16 mouse cellular contexts compared by ENCODE assay signal in genomic region chr12:95652172-95653156, GRCm38 (mm10).
"Had no signal": no experiment of that assay in that cellular context is flagged by ENCODE, and none has a peak within 500 bp of the region (broad histone marks: within the 10 kb centered on the region; RNA-seq: fewer than 3 reads in every experiment).

No protein-coding gene starts in this region.

- H3K9me3 ChIP-seq: limb, embryonic 10.5 days; limb, embryonic 13.5 days; liver, embryonic 13.5 days; midbrain, embryonic 13.5 days had no signal

- H3K27me3 ChIP-seq: limb, embryonic 13.5 days; liver, embryonic 13.5 days; midbrain, embryonic 13.5 days had no signal

- H3K36me3 ChIP-seq: limb, embryonic 10.5 days; limb, embryonic 13.5 days; liver, embryonic 13.5 days; midbrain, embryonic 13.5 days had no signal

- DNase-seq: kidney, adult 18-20 months; kidney, adult 9 months; kidney, postnatal 25 days; layer of hippocampus, adult 9-11 months; liver; liver, embryonic 13.5 days; liver, postnatal 0 days; lung, embryonic 14.5 days; thymus, postnatal 25 days had no signal

- H3K9ac ChIP-seq: limb, embryonic 13.5 days; liver, embryonic 13.5 days; liver, postnatal 0 days; lung, embryonic 14.5 days; midbrain, embryonic 13.5 days had no signal

- H3K4me3 ChIP-seq: layer of hippocampus, adult 2 months; limb, embryonic 10.5 days; limb, embryonic 13.5 days; liver, embryonic 13.5 days; midbrain, embryonic 13.5 days had no signal

- ATAC-seq: liver, postnatal 0 days; lung, postnatal 0 days; midbrain, embryonic 13.5 days had no signal

- H3K27ac ChIP-seq: kidney, postnatal 0 days; layer of hippocampus, adult 2 months; limb, embryonic 10.5 days; limb, embryonic 13.5 days; liver, embryonic 13.5 days; macrophage; midbrain, embryonic 13.5 days had no signal

- H3K4me2 ChIP-seq: limb, embryonic 13.5 days; liver, embryonic 13.5 days; lung, embryonic 14.5 days; midbrain, embryonic 13.5 days had no signal

- H3K4me1 ChIP-seq: limb, embryonic 10.5 days; limb, embryonic 13.5 days; liver, embryonic 13.5 days; midbrain, embryonic 13.5 days had no signal
